Mouse (Mus musculus) frontal cortex, postnatal 14 days (tissue): ENCODE measurements around the gene Cbx4.

Experiments
- DNase-seq, 2 experiments: peaks; one replicate each; pipeline ENCODE4 v3.0.0; 2022; ENCODE audit warnings: low spot score in 2 of 2

Gene Cbx4

DNA sequence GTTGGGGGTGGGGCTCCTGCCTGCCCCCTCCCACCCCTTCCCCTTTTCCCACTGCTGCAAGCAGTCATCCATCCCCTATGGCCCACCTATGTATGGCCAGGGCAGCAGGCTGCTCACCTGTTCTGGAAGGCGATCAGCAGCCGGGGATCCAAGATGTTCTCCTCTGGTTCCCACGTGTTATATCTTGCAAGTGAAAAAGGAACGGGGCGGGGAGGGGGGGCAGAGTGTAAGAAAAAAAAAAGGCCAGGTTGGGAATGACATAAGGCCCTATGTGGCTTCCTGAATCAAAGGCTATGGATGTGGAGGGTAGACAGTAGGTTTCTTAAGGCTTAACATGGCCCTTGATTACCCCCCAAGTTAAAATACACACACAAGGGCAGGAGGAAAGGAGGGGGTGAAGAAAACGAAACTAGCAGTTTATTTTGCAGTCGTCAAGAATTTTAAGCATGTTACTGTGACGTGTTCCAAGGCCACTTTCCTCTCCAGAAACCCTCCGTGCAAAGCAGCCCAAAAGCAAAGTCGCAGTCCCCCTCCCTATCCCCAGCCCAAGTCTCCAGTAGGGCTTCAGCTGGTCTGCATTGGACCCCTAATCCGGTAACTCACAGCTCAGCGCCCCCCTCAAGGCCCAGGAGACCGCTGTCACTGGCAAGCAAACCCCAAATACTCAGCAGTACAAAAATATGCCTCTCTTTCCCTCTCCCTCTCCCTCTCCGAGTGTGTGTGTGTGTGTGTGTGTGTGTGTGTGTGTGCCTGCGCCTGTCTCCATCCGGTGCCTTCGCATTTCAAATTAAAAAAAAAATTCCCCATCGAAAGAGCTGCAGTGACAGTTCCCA is 1.4 kb downstream of the Cbx4 start:
- DNase-seq = peak in 1 of 2 experiments; percentile 33

DNA sequence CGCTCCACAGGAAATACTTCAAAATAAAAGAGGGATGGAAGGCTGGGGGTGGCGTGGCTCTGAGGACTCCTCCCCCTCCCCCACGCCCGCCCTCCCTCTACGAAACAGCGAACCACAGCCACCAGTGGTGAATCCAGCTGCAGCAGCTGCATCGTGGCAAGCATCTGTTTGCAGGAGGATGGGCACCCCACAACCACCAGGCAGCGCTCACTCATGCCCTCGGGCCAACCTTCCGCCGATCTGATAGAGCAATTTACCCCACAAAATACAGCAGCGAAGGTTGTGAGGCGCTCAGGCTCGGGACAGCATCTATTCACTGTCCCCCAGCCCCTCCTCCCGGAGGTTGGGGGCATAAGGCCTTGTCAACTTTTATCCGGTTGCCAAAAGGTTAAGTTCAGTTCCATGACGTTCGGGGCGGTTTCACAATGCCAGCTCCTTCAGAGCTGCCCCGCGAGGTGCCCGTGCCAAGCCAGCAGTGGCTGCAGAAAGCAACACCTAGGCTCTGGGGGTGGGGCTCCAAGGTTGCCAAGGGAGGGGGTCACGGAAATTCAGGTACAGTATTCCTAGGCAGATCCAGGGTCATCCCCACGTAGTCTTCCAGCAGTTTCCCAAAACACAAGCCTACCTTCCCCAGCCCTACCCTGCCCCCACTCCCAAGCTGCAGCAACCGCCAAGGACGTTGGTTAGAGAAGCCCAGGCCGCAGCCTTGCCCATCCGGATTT is 2.1 kb downstream of the Cbx4 start:
- DNase-seq = peak in 1 of 2 experiments; percentile 54

GRCm38 (mm10) chr11:119082638-119083599 is 3.1 kb downstream of the Cbx4 start:
- no peak for DNase-seq

GRCm38 (mm10) chr11:119081839-119082637 is 4.0 kb downstream of the Cbx4 start:
- DNase-seq = peak in 1 of 2 experiments; percentile 29

- DNase-seq = no peak
Observed at GRCm38 (mm10) chr11:119081148-119081838, 4.7 kb downstream of the Cbx4 start.

- no peak for DNase-seq
Observed at GRCm38 (mm10) chr11:119080461-119081147, 5.4 kb downstream of the Cbx4 start.

GRCm38 (mm10) chr11:119079445-119079837 is 6.6 kb downstream of the Cbx4 start:
- no peak for DNase-seq

DNA sequence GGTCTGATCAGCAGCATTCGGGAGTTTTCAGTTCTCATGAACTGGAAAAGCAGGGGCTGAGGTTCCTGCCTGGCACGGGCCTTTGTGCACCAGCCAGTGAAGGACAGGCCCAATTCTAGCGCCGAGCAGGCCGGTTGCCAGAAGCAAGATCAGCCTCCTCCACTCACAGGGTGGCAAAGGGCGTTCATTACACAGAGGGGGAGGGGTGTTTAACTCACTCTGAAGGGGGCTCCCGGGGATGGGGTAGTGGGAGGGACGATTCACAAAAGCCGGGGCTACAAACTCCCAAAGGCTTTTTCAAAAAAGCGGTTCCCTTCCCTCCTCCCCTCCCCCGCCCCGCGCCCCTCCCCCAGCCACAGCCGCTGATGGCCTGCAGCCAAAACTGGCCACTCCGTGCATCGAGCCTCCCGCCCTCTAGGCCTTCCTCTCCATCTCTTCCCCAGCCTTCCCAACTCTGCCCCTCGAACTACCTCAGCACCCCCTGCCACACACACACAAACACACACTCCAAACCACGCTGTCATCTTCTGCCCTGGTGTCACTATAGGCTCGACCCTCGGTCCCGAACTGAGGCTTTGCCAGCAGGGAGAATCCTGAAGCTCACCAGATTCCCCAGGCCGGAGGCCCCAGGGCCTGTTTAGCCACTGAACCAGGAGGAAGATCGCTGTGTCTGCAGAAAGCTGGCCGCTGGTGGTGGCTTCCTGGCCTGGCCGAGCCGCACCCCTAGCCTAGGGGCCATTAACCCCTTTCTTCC is 7.2 kb downstream of the Cbx4 start:
- peak in 1 of 2 experiments; percentile 56 for DNase-seq

- no peak for DNase-seq
Observed at GRCm38 (mm10) chr11:119077755-119078154, 8.3 kb downstream of the Cbx4 start.

DNA sequence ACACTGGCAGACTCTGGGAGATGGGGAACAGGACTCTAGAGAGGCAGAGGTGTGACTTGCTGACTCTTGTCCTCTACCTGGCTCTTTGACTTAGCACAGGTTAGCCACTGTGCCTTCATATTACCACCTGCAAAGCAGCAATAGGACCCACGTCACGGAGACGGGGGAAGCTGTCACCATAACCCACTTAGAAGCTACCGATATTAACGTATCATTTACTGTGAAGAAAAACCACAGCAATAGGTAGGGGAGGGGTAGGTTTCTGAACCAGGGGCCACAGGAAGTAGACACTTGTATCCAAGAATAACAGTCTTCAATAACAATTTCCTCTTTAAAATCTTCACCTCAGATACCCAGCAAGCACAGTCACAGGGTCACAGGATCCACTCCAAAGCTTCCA is 10.2 kb downstream of the Cbx4 start:
- DNase-seq = no peak

DNA sequence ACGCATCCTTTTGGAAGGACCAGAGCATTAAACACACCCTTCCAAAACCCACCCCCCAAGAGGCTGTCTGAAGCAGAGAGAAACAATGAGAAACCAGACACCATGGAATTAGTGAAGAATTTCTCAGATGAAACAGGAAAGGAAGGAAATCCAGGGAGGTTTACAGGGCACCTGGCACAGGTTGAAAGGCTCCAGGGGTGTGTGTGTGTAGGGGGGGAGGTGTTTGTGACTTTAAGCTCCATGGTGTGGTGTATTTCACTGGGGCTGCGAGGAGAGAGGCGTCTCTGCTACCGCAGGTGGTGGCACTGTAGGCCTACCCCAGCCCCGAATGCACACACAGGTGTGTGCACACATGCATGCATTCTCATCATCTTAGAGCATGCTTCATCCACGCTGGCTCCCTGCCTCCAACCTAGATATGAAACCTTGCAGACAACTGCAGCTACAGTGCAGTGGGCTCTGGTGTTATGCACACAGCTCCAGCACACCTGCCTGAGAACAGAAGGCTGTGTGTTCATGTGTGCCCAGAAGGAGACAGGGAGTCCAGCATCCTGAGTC is 12.1 kb downstream of the Cbx4 start:
- no peak for DNase-seq

DNA sequence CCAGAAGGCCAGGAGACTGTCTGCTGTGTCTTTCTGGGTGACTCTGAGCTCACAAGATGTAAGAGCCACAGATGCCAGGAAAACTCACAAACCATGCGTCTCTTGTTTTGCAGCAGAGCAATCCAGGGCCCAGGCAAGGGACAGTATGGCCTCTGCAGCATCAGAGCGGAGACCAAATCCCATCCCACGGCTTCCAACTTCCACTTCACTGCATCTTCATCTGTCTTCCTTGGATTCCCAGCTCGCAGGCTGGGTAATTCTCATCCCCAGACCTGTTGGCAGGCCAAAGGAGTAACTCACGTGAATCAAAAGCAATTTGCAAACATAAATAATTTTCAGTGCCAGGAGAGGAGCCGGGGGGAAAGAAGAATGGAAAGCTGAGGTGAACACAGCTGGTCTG is 13.0 kb downstream of the Cbx4 start:
- no peak for DNase-seq

DNA sequence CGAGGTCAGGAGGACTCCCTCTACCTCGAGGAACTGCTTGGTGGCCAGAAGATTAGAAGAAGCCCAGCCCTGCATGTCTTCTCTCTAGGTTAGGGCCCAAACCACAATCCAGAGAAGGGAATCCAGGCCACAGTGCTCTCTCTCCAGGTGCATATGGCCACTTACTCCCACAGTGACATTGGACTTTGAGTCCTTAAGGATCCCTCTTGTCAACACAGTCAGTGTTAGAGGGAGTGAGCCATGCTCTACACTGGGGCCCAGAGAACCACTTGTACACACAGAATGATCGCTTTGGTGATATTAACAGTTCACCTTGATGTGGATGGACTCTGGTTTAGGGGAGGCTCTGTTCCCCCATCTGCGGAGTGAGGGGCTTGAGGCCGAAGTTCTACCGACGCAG is 13.8 kb downstream of the Cbx4 start:
- DNase-seq = no peak

DNA sequence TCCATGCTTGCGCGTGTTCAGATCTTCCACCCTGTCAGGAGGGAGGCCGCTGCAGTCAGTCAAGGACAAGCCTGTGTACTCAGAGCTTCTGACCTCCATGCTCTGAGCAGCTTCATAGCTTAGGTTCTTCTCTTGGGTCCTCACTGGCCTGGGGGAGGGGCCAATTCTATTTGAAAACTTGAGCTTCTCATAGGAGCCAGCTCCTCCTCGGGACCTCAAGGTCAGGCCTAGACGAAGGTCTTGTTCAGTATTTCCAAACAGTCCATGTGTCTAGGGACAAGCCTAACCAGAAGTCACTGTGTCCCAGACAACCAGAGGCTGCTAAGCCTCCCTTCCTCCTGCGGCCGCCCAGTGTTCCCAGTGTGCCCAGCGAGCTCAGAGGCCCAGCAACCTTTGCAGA is 19.2 kb downstream of the Cbx4 start:
- DNase-seq = no peak

DNA sequence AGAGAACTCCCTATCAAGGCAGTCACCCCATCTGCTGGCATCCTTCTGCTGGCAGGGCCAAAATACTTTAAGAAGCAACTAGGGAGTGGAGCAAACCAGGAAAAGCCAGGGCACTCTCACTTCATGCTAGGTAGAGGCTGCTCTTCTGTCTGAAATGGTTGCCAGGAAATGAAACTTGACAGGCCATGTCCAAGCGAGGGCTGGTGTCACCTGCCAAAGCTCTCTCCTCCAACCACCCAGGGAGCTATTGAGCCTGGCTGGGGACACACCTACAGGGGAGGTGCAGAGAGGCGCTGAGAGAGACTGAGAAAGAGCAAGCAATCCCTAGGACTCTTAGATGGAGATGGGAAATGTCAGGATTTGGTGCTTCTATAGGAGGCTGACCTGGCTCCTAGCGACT is 26.8 kb downstream of the Cbx4 start:
- DNase-seq = no peak

DNA sequence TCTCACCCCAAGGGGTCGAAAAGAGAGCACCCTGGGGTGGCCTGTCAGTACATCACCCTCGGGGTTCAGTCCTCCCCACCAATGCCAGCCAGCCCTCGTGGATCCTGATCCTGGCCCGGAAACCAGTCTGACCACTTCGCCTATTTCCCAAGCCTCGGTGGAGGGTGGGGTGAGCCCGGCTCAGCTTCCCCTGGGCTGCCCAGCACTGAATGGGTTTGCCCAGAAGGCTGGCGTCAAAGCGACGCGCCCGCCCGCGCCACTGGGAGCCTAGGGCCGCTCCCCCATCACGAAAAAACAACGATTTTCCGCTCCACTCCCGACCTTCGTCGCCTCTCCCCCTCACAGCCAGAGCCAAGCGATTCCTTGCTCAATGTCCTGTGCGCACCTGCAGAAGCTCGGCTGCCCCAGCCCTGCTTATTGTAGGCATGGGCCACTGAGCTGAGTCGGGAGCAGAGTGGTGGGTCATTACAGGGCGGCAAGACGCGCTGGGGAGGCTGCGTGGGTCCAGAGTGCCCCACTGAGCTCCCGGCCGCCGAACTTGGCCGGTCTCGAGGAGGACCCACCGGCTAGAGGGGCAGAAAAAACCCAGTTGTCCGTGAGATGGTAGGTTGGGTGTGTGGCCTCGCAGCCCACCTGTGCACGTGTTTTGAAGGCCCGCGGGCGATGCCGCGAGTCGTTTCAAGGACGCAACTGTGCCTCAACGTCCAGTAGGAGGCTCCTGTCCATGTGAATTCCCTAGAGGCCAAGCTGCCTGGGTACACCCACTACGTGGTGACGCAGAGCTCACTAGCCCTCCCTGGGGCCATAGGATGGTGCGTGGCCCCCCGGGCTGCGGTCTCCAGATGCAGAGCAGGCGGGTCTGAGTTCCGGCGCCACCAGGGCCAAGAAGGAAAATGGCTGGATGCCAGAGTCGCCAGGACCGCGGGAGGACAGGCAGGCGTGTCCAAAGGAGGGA is 27.7 kb downstream of the Cbx4 start:
- DNase-seq = peak in 1 of 2 experiments; percentile 8

GRCm38 (mm10) chr11:119057291-119057690 is 28.7 kb downstream of the Cbx4 start:
- DNase-seq = no peak
